Mouse (Mus musculus): ENCODE measurements around the gene Rgl1. TPM values are rescaled to one million over a fixed set of nuclear protein-coding genes. Genes with fewer than 3 reads are reported as not detected.

Gene Rgl1
- polyA plus RNA-seq, 1 experiment from 2014 or later = 11.8 TPM

DNA sequence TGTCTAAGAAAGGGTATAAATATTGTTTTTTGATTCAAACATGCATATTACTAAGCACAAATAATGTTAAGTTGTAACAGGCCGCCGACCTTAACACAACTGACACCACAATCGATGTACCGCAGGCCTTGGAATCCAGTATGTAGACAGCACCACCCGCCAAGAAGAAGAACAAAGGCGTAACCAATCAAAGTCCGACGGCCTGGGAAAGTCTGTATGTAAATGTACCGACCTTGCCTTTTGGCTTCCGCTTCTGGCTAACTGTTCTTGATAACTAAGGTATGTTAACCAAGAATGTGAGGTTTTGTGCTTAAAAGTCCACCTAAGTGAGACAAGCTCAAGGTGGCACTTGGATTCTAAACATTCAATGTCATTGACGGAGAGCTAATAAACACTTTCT lies 26.8 kb downstream of the Rgl1 start:
- WGBS (ENCODE audit: insufficient replicate concordance) = 77% methylated on average over 11 of the region's 11 CpGs
- Histone ChIP-seq H3K9me3 (replicated peaks) (no peaks in the 10 kb centered on the region), H3K27me3 (no peaks in the 10 kb centered on the region), H3K27ac (no peak overlapping the region), H3K36me3 (no peaks in the 10 kb centered on the region), H3K4me3 (replicated peaks) (no peak overlapping the region), H3K4me1 (replicated peaks) (no peaks in the 10 kb centered on the region), H3K4me2 (no peak overlapping the region), H3K9ac (no peak overlapping the region)
- DNase-seq (no peak), ATAC-seq (ENCODE audit: low read depth) (no peak)

DNA sequence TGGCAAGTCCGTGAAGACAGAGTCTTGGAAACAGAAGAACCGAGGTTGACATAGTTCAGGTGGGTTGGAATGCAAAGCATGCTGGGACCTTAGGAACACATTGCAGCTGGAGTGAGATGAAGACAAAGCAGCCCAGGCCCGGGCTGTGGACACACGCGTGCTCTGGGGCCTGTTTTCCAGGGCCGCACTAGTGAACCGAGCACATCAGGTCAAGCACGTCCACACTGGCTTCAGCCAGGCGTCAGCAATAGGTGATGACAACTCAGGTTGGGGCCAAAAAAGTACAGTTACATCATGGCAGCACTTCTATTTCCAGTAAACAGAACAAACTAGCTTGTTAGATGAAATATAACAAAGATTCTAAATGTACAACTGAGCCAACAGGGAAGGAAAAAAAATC lies 27.4 kb downstream of the Rgl1 start:
- H3K9ac ChIP-seq = no peak overlapping the region
- no peaks in the 10 kb centered on the region for H3K36me3 ChIP-seq
- no peaks in the 10 kb centered on the region for H3K27me3 ChIP-seq
- no peaks in the 10 kb centered on the region for H3K9me3 ChIP-seq (replicated peaks)
- no peak overlapping the region for H3K27ac ChIP-seq
- no peak for ATAC-seq (ENCODE audit: low read depth)
- DNase-seq = no peak
- WGBS (ENCODE audit: insufficient replicate concordance) = 84% methylated on average over 9 of the region's 9 CpGs
- no peak overlapping the region for H3K4me2 ChIP-seq
- no peaks in the 10 kb centered on the region for H3K4me1 ChIP-seq (replicated peaks)
- no peak overlapping the region for H3K4me3 ChIP-seq (replicated peaks)

DNA sequence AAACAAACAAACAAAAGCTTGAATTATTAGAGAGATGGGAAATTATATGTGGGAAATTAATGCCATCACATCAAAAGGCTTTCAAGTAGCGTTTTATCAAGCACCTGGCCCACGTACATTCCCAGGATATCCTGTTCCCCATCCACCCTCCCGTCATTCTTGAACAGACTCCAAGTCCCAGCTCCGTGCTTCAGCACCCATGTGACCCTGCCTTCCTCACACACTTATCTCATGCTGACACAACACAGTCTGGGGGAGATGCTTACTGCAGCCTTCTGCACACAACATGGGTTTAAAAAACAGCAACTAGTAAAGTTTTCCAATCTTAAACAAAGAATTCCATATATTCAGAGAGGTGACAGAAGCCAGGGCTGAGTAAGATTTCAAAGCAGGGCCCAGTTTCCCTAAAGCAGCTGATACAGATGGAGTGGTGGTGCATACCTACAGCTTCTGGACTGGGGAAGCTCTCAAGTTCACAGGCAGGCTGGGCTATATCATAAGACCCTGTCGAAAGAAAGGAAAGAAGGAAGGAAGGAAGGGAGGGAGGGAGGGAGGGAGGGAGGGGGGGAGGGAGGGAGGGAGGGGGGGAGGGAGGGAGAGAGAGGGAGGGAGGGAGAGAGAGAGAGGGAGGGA lies 38.4 kb downstream of the Rgl1 start:
- Histone ChIP-seq H3K4me2 (no peak overlapping the region), H3K27ac (no peak overlapping the region), H3K4me3 (replicated peaks) (no peak overlapping the region), H3K9me3 (replicated peaks) (no peaks in the 10 kb centered on the region), H3K27me3 (no peaks in the 10 kb centered on the region), H3K4me1 (replicated peaks) (no peaks in the 10 kb centered on the region), H3K9ac (no peak overlapping the region), H3K36me3 (no peaks in the 10 kb centered on the region)
- 23% methylated on average over 4 of the region's 5 CpGs for WGBS (ENCODE audit: insufficient replicate concordance)
- DNase-seq (no peak), ATAC-seq (ENCODE audit: low read depth) (no peak)

DNA sequence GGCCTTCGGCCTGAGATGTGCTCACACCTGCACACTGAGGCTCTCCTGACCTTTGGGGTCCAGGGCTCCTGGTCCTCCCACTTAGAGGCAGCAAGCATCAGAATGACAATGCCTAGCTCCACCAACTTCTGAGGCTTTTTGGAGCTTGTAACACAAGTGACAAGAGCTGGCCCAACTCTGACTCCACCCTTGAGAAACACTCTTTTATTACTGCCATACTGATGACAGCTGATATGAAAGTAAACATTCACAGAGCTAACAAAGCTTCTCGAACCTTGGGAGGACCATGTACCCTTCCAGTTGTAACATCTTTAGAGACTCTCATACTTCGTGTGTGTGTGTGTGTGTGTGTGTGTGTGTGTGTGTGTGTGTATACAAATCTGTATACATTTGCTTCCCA lies 40.1 kb downstream of the Rgl1 start:
- ATAC-seq (ENCODE audit: low read depth) = no peak
- no peak for DNase-seq
- 43% methylated on average over 3 of the region's 3 CpGs for WGBS (ENCODE audit: insufficient replicate concordance)
- H3K36me3 ChIP-seq = no peaks in the 10 kb centered on the region
- no peaks in the 10 kb centered on the region for H3K9me3 ChIP-seq (replicated peaks)
- no peaks in the 10 kb centered on the region for H3K27me3 ChIP-seq
- H3K9ac ChIP-seq = no peak overlapping the region
- no peak overlapping the region for H3K4me3 ChIP-seq (replicated peaks)
- no peak overlapping the region for H3K4me2 ChIP-seq
- H3K27ac ChIP-seq = no peak overlapping the region
- peaks cover 9% of the 10 kb centered on the region for H3K4me1 ChIP-seq (replicated peaks)

DNA sequence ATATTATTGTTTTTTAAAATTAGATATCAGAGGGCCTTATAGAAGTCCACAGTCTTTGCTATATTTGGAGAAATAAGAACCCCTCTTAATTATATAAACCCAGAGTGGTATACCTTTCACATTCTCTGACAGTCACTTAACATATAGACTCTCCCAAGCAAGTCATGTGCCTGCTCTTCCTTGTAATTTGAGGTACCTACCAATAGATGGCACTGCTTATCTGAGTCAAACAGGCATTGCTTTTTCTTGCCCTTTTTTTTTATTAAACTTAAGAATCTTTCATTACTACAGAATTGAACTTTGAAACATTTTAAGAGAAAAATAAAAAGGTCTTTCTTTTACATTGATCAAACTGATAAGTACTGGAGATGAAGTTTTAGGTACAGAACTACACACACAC lies 41.9 kb downstream of the Rgl1 start:
- Histone ChIP-seq H3K9me3 (replicated peaks) (no peaks in the 10 kb centered on the region), H3K4me2 (no peak overlapping the region), H3K4me1 (replicated peaks) (peaks cover 14% of the 10 kb centered on the region), H3K9ac (no peak overlapping the region), H3K27ac (no peak overlapping the region), H3K36me3 (no peaks in the 10 kb centered on the region), H3K4me3 (replicated peaks) (no peak overlapping the region), H3K27me3 (no peaks in the 10 kb centered on the region)
- ATAC-seq (ENCODE audit: low read depth) (no peak), DNase-seq (no peak)

DNA sequence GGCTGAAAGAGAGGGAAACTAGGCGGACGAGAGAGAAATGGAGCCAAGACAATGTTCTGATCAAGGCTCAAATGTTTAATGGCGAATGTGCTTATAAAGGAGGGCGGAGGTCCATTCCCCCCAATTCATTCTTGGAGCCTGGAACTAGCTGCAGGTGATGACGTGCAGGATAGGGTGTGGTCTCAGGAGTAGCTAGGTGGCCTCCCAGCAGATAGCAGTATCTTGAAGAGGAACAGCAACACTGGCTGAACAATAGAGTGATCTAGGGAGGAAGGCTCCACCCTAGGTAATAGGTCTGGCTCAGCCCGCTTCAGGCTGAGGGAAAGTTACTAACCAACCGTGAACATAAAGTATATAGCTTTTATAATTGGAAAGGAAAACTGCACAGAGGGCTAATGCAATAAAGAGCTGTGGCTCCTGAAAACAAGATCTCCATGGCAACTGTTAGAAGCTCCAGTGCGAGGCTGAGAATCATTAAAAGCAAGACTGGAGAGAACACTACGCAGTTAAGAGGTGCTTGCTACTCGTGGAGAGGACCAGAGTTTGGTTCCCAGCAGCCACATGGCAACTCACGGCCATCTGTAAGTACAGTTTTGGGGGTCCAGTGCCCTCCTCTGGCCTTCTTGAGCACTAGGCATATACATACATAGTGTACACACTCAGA lies 44.5 kb downstream of the Rgl1 start:
- no peak for DNase-seq
- 60% methylated on average over 11 of the region's 11 CpGs for WGBS (ENCODE audit: insufficient replicate concordance)
- no peak for ATAC-seq (ENCODE audit: low read depth)
- Histone ChIP-seq H3K4me2 (no peak overlapping the region), H3K9ac (no peak overlapping the region), H3K4me1 (replicated peaks) (peaks cover 14% of the 10 kb centered on the region), H3K9me3 (replicated peaks) (no peaks in the 10 kb centered on the region), H3K27ac (no peak overlapping the region), H3K36me3 (no peaks in the 10 kb centered on the region), H3K4me3 (replicated peaks) (no peak overlapping the region), H3K27me3 (no peaks in the 10 kb centered on the region)

DNA sequence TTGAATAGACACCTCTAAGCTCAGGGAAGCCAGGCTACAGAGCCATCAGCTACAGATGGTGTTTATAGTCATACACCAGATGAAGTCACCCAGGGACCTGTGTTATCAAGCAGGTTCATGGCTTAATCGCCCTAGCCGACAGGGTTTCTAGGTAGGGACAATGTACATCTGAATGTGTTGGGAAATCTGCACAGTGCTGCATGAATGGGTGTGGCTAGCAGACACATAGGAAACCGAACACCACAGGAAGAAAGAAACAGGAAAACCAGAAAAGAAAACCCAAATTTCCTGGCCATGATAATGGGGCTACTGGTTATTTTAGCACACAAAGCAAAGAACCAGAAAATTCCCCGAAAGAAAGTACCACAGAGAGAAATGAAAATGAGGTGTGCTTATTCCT lies 45.2 kb downstream of the Rgl1 start:
- no peaks in the 10 kb centered on the region for H3K27me3 ChIP-seq
- H3K4me3 ChIP-seq (replicated peaks) = no peak overlapping the region
- no peak overlapping the region for H3K9ac ChIP-seq
- H3K27ac ChIP-seq = no peak overlapping the region
- 12% methylated on average over 4 of the region's 4 CpGs for WGBS (ENCODE audit: insufficient replicate concordance)
- DNase-seq (no peak), ATAC-seq (ENCODE audit: low read depth) (no peak)
- no peaks in the 10 kb centered on the region for H3K36me3 ChIP-seq
- peaks cover 14% of the 10 kb centered on the region for H3K4me1 ChIP-seq (replicated peaks)
- no peaks in the 10 kb centered on the region for H3K9me3 ChIP-seq (replicated peaks)
- no peak overlapping the region for H3K4me2 ChIP-seq

DNA sequence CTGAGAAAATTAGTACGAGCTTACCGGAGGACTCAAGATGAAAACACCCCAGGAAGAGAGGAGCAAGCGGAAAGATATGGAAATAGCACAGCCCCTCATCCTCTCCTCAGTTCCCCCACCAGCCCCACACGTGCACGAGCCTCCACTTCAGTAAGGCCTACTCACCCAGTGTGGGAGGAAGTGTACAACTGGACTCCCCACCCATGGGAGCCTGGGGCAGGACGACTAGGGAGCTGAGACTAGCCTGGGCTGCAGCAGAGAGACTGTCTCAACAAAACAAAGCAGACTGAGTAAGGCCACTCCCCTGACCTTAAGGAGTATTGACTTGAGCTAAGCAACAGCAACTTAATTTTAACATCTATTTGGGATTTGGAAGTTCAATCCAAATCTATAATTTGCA lies 48.0 kb downstream of the Rgl1 start:
- Histone ChIP-seq H3K27ac (no peak overlapping the region), H3K36me3 (no peaks in the 10 kb centered on the region), H3K9me3 (replicated peaks) (no peaks in the 10 kb centered on the region), H3K27me3 (no peaks in the 10 kb centered on the region), H3K4me1 (replicated peaks) (peaks cover 14% of the 10 kb centered on the region), H3K4me3 (replicated peaks) (no peak overlapping the region), H3K9ac (no peak overlapping the region), H3K4me2 (no peak overlapping the region)
- 31% methylated on average over 6 of the region's 6 CpGs for WGBS (ENCODE audit: insufficient replicate concordance)
- ATAC-seq (ENCODE audit: low read depth) (no peak), DNase-seq (no peak)

DNA sequence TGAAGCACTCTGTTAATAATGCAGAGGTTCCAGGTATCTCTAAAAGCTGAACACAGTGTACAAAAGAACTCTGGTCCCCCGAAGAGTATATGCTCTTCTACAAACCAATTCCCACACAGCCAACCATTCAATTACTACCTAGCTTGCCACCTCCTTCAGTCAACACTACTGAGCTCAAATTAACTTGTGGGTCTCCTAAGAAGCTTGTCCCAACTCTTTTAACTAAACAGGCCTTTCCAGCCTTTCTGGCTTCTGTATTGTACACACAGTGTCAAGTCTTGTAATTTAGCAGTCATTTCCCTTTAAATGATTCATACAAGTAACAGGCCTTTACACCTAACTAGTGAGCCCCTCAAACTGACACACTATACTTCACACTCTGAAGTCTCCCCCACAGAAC lies 48.8 kb downstream of the Rgl1 start:
- Histone ChIP-seq H3K27me3 (no peaks in the 10 kb centered on the region), H3K36me3 (no peaks in the 10 kb centered on the region), H3K4me1 (replicated peaks) (peaks cover 14% of the 10 kb centered on the region), H3K4me2 (no peak overlapping the region), H3K9ac (no peak overlapping the region), H3K27ac (no peak overlapping the region), H3K4me3 (replicated peaks) (no peak overlapping the region), H3K9me3 (replicated peaks) (no peaks in the 10 kb centered on the region)
- DNase-seq (no peak), ATAC-seq (ENCODE audit: low read depth) (no peak)
- 64% methylated on average over 1 of the region's 1 CpGs for WGBS (ENCODE audit: insufficient replicate concordance)

DNA sequence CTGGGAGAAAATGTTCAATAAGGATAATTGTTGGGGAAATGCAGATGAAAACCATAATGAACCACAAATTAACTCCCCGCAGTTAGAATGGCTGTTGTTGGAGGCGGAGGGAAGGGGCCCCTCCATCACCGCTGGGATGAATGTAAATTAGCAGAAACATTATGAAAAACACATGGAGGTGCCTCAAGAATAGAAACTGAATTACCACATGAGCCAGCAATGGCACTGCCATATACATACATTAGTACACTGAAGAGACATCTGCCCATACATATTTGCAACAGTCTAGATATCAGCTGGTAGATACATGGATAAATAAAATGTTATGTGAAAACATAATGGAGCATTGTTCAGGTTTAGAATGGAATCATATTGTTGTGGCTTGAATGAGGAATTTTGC lies 51.7 kb downstream of the Rgl1 start:
- 76% methylated on average over 3 of the region's 3 CpGs for WGBS (ENCODE audit: insufficient replicate concordance)
- H3K4me3 ChIP-seq (replicated peaks) = no peak overlapping the region
- H3K9ac ChIP-seq = no peak overlapping the region
- no peaks in the 10 kb centered on the region for H3K27me3 ChIP-seq
- no peak overlapping the region for H3K27ac ChIP-seq
- no peaks in the 10 kb centered on the region for H3K36me3 ChIP-seq
- no peak overlapping the region for H3K4me2 ChIP-seq
- H3K9me3 ChIP-seq (replicated peaks) = no peaks in the 10 kb centered on the region
- ATAC-seq (ENCODE audit: low read depth) = no peak
- no peak for DNase-seq
- no peaks in the 10 kb centered on the region for H3K4me1 ChIP-seq (replicated peaks)

DNA sequence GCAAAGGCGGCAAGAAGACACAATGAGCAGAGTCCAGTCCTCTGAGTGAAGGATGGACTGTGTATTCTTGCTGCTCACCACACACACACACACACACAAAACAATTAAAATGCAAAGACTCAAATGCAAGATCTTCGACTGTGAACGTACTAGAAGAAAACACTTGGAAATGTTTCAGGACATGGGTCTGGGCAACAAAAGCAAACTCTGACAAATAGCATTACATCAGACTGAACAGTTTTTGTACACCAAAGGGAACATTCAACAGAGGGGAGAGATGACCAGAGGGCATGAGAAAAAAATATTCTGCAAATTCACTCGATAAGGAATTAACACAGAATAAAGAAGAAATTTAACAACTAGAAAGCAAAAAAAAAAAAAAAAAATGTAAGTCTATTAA lies 52.2 kb downstream of the Rgl1 start:
- DNase-seq (no peak), ATAC-seq (ENCODE audit: low read depth) (no peak)
- Histone ChIP-seq H3K4me2 (no peak overlapping the region), H3K9ac (no peak overlapping the region), H3K4me3 (replicated peaks) (no peak overlapping the region), H3K36me3 (no peaks in the 10 kb centered on the region), H3K4me1 (replicated peaks) (no peaks in the 10 kb centered on the region), H3K9me3 (replicated peaks) (no peaks in the 10 kb centered on the region), H3K27me3 (no peaks in the 10 kb centered on the region), H3K27ac (no peak overlapping the region)
- WGBS (ENCODE audit: insufficient replicate concordance) = 70% methylated on average over 4 of the region's 4 CpGs

DNA sequence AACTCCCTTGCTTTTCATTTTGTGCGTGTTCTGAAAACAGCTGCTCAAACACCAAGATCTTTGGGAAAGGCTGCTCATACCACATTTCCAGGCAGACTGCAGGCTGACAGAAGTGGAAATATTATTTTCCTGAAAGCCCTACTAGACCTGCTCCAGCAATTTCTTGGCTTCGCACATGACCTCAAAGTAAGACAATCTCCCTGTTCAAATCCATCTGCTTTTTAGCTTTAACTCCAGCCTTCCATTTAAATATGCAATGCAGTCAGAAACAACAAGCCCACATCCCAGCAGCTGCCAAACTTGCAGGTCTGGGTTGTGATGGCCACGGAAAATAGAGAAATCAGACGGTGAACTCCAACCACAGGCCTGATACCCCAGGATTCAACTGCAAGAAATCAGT lies 55.1 kb downstream of the Rgl1 start:
- Histone ChIP-seq H3K27me3 (no peaks in the 10 kb centered on the region), H3K4me3 (replicated peaks) (no peak overlapping the region), H3K9ac (no peak overlapping the region), H3K4me2 (no peak overlapping the region), H3K9me3 (replicated peaks) (no peaks in the 10 kb centered on the region), H3K27ac (no peak overlapping the region), H3K4me1 (replicated peaks) (no peaks in the 10 kb centered on the region), H3K36me3 (no peaks in the 10 kb centered on the region)
- WGBS (ENCODE audit: insufficient replicate concordance) = 64% methylated on average over 4 of the region's 4 CpGs
- DNase-seq = no peak
- no peak for ATAC-seq (ENCODE audit: low read depth)

All from liver, embryonic 13.5 days (tissue).